In the genomic region with DNA sequence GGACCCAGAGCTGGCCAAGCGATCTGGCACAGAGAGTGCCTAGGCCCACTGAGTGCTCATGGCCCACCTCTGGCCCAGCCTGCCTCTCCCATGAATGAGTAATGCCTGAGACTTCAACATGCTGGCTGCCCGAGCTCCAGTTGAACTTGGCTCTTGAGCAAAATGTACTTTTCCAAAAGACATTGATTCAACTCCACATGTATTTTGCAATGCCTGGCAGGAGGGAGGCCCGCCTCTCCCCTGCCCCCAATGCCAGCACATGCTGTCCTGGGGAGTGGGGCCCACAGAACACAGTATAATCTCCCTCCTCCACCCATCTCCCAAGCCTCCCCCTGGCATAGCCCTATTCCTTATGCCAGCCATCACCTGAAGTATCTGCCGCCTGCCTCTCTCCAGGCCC, we compare ENCODE assay signal across 12 mouse cellular contexts. TPM values are rescaled to one million over a fixed set of nuclear protein-coding genes. Genes with fewer than 3 reads are reported as not detected.
DNase-seq lines count a peak whose midpoint lies in the region; ATAC-seq and TF ChIP-seq lines count a peak whose summit lies in the region.
"Had no signal": no experiment of that assay in that cellular context is flagged by ENCODE, and none has a peak within 500 bp of the region (broad histone marks: within the 10 kb centered on the region; RNA-seq: fewer than 3 reads in every experiment).

No protein-coding gene starts in this region.

- no peaks in the 10 kb centered on the region for H3K9me3 ChIP-seq in heart, embryonic 11.5 days (replicated peaks; ENCODE audit: control insufficient read depth, low read length)
- no peaks in the 10 kb centered on the region for H3K9me3 ChIP-seq in liver, embryonic 16.5 days (replicated peaks; ENCODE audit: control insufficient read depth, low read length)
- H3K9me3 ChIP-seq: limb, embryonic 12.5 days; midbrain, embryonic 15.5 days had no signal

- no peak overlapping the region for H3K4me2 ChIP-seq in heart, embryonic 11.5 days
- H3K4me2 ChIP-seq in liver, embryonic 16.5 days (ENCODE audit: low read depth, low read length), result no peak overlapping the region
- H3K4me2 ChIP-seq: limb, embryonic 12.5 days; midbrain, embryonic 15.5 days had no signal

- no peak overlapping the region for H3K9ac ChIP-seq in heart, embryonic 11.5 days (ENCODE audit: low read depth, low read length)
- no peak overlapping the region for H3K9ac ChIP-seq in liver, embryonic 16.5 days (ENCODE audit: low read depth, low read length)
- H3K9ac ChIP-seq: limb, embryonic 12.5 days; midbrain, embryonic 15.5 days had no signal

- DNase-seq in heart, adult 18-20 months, result peak; percentile 78 to 83
- peak; percentile 77 for DNase-seq in 3134 (ENCODE audit: extremely low read depth, insufficient read length, low spot score)
- no peak for DNase-seq in cerebellum, adult 8-10 months
- DNase-seq in frontal cortex, postnatal 25 days (ENCODE audit: low spot score in 2 of 2), result no peak
- no peak for DNase-seq in thymus, postnatal 25 days
- DNase-seq: kidney, postnatal 4 days had no signal

- no peak for ATAC-seq in heart, embryonic 11.5 days (replicated peaks; ENCODE audit: insufficient number of reproducible peaks, low FRiP score, low TSS enrichment)
- peak; percentile 68 for ATAC-seq in liver, embryonic 16.5 days (ENCODE audit: low read depth)
- ATAC-seq: hindbrain, postnatal 0 days; midbrain, embryonic 15.5 days had no signal

- peaks cover 46% of the 10 kb centered on the region for H3K4me1 ChIP-seq in heart, embryonic 11.5 days (ENCODE audit: control insufficient read depth, insufficient read depth, low read length)
- peaks cover 24% of the 10 kb centered on the region for H3K4me1 ChIP-seq in embryonic fibroblast, embryonic 13.5 days (ENCODE audit: control insufficient read depth, insufficient read depth, low read length)
- H3K4me1 ChIP-seq in liver, embryonic 16.5 days (ENCODE audit: control insufficient read depth, low read depth, low read length), result peaks cover 17% of the 10 kb centered on the region

- no peak for TF ChIP-seq POLR2A in embryonic fibroblast, embryonic 13.5 days (IDR thresholded peaks at IDR 0.05; ENCODE audit: low read depth, low read length)

- H3K27me3 ChIP-seq in heart, embryonic 11.5 days (ENCODE audit: control insufficient read depth, insufficient read depth, low read length), result no peaks in the 10 kb centered on the region
- H3K27me3 ChIP-seq in liver, embryonic 16.5 days (ENCODE audit: control insufficient read depth, insufficient read depth, low read depth, low read length), result no peaks in the 10 kb centered on the region
- H3K27me3 ChIP-seq: limb, embryonic 12.5 days; midbrain, embryonic 15.5 days had no signal

- no peak overlapping the region for H3K27ac ChIP-seq in heart, embryonic 11.5 days (ENCODE audit: low read depth, low read length)
- H3K27ac ChIP-seq in embryonic fibroblast, embryonic 13.5 days (ENCODE audit: insufficient read depth, low read length), result peak overlapping the region; percentile 84
- H3K27ac ChIP-seq in liver, embryonic 16.5 days (ENCODE audit: low read length), result peak overlapping the region; percentile 69
- H3K27ac ChIP-seq: hindbrain, postnatal 0 days; limb, embryonic 12.5 days; midbrain, embryonic 15.5 days had no signal

- TF ChIP-seq CTCF in embryonic fibroblast, embryonic 13.5 days (IDR thresholded peaks at IDR 0.05; ENCODE audit: borderline replicate concordance, insufficient read depth, low read length), result no peak

- 89% methylated on average over 4 of the region's 4 CpGs for WGBS in heart, embryonic 11.5 days (ENCODE audit: insufficient replicate concordance)
- WGBS in liver, embryonic 16.5 days (ENCODE audit: insufficient replicate concordance), result 56% methylated on average over 4 of the region's 4 CpGs

- no peaks in the 10 kb centered on the region for H3K36me3 ChIP-seq in heart, embryonic 11.5 days (ENCODE audit: control insufficient read depth, insufficient read depth, low read length)
- H3K36me3 ChIP-seq in liver, embryonic 16.5 days (ENCODE audit: control insufficient read depth, insufficient read depth), result no peaks in the 10 kb centered on the region

- no peak overlapping the region for H3K4me3 ChIP-seq in heart, embryonic 11.5 days (ENCODE audit: low read depth, low read length)
- no peak overlapping the region for H3K4me3 ChIP-seq in embryonic fibroblast, embryonic 13.5 days (ENCODE audit: insufficient read depth, low read length)
- H3K4me3 ChIP-seq in liver, embryonic 16.5 days (ENCODE audit: low read depth, low read length), result no peak overlapping the region
- H3K4me3 ChIP-seq: limb, embryonic 12.5 days; midbrain, embryonic 15.5 days had no signal

RNA-seq across cellular contexts. Expression of gene Dusp1, which starts 30.6 kb away (rescaled TPM):
- 10 to 100 TPM; 50.3 to 57.1 TPM for total RNA-seq in heart, adult 18-20 months (2021)
- polyA plus RNA-seq in heart, embryonic 11.5 days (2014; fragmentation: Nextera tagmentation; extraction: Ambion mirVana), result 30.0 and 33.9 TPM in 2 replicates
- 36.3 and 60.1 TPM in 2 replicates for polyA plus RNA-seq in embryonic fibroblast, embryonic 13.5 days (2011; ENCODE audit: insufficient read length, low read depth, missing spikeins)
- polyA plus RNA-seq in liver, embryonic 16.5 days (2015; fragmentation: Nextera tagmentation; extraction: Ambion mirVana), result 22.7 and 25.9 TPM in 2 replicates

RNA-seq across cellular contexts. Expression of gene Ergic1, which starts 31.2 kb away (rescaled TPM):
- total RNA-seq in heart, adult 18-20 months (2021), result 10 to 100 TPM; 50.4 to 56.6 TPM
- 147 TPM in 2 replicates for polyA plus RNA-seq in heart, embryonic 11.5 days (2014; fragmentation: Nextera tagmentation; extraction: Ambion mirVana)
- 376 and 420 TPM in 2 replicates for polyA plus RNA-seq in embryonic fibroblast, embryonic 13.5 days (2011; ENCODE audit: insufficient read length, low read depth, missing spikeins)
- polyA plus RNA-seq in liver, embryonic 16.5 days (2015; fragmentation: Nextera tagmentation; extraction: Ambion mirVana), result 36.0 and 39.0 TPM in 2 replicates

Comparison
In these comparisons a context has a peak if more than half of its experiments do, and no peak if none do; other contexts are left out.
1. DNase-seq: peak in heart, adult 18-20 months (2 of 2) and 3134 (single experiment); none in cerebellum, adult 8-10 months (single experiment), frontal cortex, postnatal 25 days (0 of 2) and thymus, postnatal 25 days (single experiment).